In genomic region chr16:92057456-92057851, GRCm38 (mm10) we compare ENCODE assay signal across 7 mouse cellular contexts. TPM values are rescaled to one million over a fixed set of nuclear protein-coding genes. Genes with fewer than 3 reads are reported as not detected.
DNase-seq lines count a peak whose midpoint lies in the region; ATAC-seq and TF ChIP-seq lines count a peak whose summit lies in the region.

No protein-coding gene starts in this region.

- TF ChIP-seq CTCF in lung, embryonic 14.5 days (IDR thresholded peaks at IDR 0.05; ENCODE audit: low read depth) = no peak

- peaks cover 5% of the 10 kb centered on the region; the same call in 1 of the 2 replicates for H3K4me1 ChIP-seq in lung, embryonic 14.5 days (ENCODE audit: insufficient read depth)
- peaks cover 10% of the 10 kb centered on the region; the same call in 1 of the 2 replicates for H3K4me1 ChIP-seq in embryonic facial prominence, embryonic 12.5 days
- H3K4me1 ChIP-seq in midbrain, embryonic 12.5 days = peaks cover 26% of the 10 kb centered on the region

- H3K9ac ChIP-seq in lung, embryonic 14.5 days = peak overlapping the region; percentile 62
- peak overlapping the region; percentile 86 for H3K9ac ChIP-seq in embryonic facial prominence, embryonic 12.5 days
- H3K9ac ChIP-seq in midbrain, embryonic 12.5 days (replicated peaks) = peak overlapping the region; percentile 95

- peak overlapping the region; percentile 82 for H3K4me3 ChIP-seq in lung, embryonic 14.5 days (ENCODE audit: low read depth, low read length)
- H3K4me3 ChIP-seq in embryonic facial prominence, embryonic 12.5 days = peak overlapping the region; percentile 98
- H3K4me3 ChIP-seq in midbrain, embryonic 12.5 days = peak overlapping the region; percentile 80

- no peak for DNase-seq in lung, embryonic 14.5 days
- no peak for DNase-seq in lung, postnatal 14 days
- peak; percentile 2 to 3 for DNase-seq in heart, postnatal 14 days
- no peak for DNase-seq in right cerebral cortex, postnatal 4 days
- DNase-seq in frontal cortex, adult 2 months (ENCODE audit: extremely low spot score in 1 of 2, low spot score in 1 of 2) = no peak

- H3K27me3 ChIP-seq in lung, embryonic 14.5 days (ENCODE audit: insufficient read depth, low read length) = no peaks in the 10 kb centered on the region
- no peaks in the 10 kb centered on the region for H3K27me3 ChIP-seq in embryonic facial prominence, embryonic 12.5 days
- peaks cover 4% of the 10 kb centered on the region; the same call in 1 of the 2 replicates for H3K27me3 ChIP-seq in midbrain, embryonic 12.5 days

- WGBS in lung, embryonic 14.5 days = 2% methylated on average over 11 of the region's 11 CpGs
- WGBS in embryonic facial prominence, embryonic 12.5 days = 4% methylated on average over 11 of the region's 11 CpGs
- 7% methylated on average over 11 of the region's 11 CpGs for WGBS in midbrain, embryonic 12.5 days

- peak overlapping the region; percentile 69 for H3K27ac ChIP-seq in lung, embryonic 14.5 days (ENCODE audit: low read depth)
- H3K27ac ChIP-seq in embryonic facial prominence, embryonic 12.5 days = peak overlapping the region; percentile 83
- H3K27ac ChIP-seq in midbrain, embryonic 12.5 days (replicated peaks) = peak overlapping the region; percentile 77

- intact Hi-C loops in heart, postnatal 14 days (cut with DNase I) = loop anchor here (2.0 to 5.0 kb wide), 2 partner anchors 121 to 230 kb away; no protein-coding TSS in a partner anchor

- ATAC-seq in lung, embryonic 14.5 days (ENCODE audit: insufficient read depth) = peak; percentile 35; the same call in 1 of the 2 replicates
- ATAC-seq in embryonic facial prominence, embryonic 12.5 days (ENCODE audit: insufficient number of reproducible peaks, insufficient read depth, low FRiP score, low TSS enrichment) = peak; percentile 47; the same call in 1 of the 2 replicates
- peak; percentile 59 for ATAC-seq in midbrain, embryonic 12.5 days (ENCODE audit: low FRiP score, low read depth)

- peaks cover 8% of the 10 kb centered on the region; the same call in 1 of the 2 replicates for H3K9me3 ChIP-seq in lung, embryonic 14.5 days (ENCODE audit: low read depth, low read length)
- peaks cover 9% of the 10 kb centered on the region for H3K9me3 ChIP-seq in embryonic facial prominence, embryonic 12.5 days
- peaks cover 11% of the 10 kb centered on the region for H3K9me3 ChIP-seq in midbrain, embryonic 12.5 days

- H3K36me3 ChIP-seq in lung, embryonic 14.5 days (ENCODE audit: insufficient read depth) = peaks cover 7% of the 10 kb centered on the region; the same call in 1 of the 2 replicates
- H3K36me3 ChIP-seq in embryonic facial prominence, embryonic 12.5 days = peaks cover 14% of the 10 kb centered on the region; the same call in 1 of the 2 replicates
- peaks cover 14% of the 10 kb centered on the region for H3K36me3 ChIP-seq in midbrain, embryonic 12.5 days

- H3K4me2 ChIP-seq in lung, embryonic 14.5 days = peak overlapping the region; percentile 72
- H3K4me2 ChIP-seq in embryonic facial prominence, embryonic 12.5 days (replicated peaks) = peak overlapping the region; percentile 81
- peak overlapping the region; percentile 94 for H3K4me2 ChIP-seq in midbrain, embryonic 12.5 days (replicated peaks)

RNA-seq across cellular contexts. Expression of gene Mrps6, which starts 0.6 kb away (rescaled TPM):
- polyA plus RNA-seq in lung, embryonic 14.5 days (2014; fragmentation: Nextera tagmentation; extraction: Ambion mirVana) = 74.1 and 76.4 TPM in 2 replicates
- polyA plus RNA-seq in embryonic facial prominence, embryonic 12.5 days (2016; fragmentation: Nextera tagmentation; extraction: Ambion mirVana) = 106 and 113 TPM in 2 replicates
- 10 to 100 TPM; 48.8 to 55.5 TPM for total RNA-seq in heart, postnatal 14 days (2021)
- polyA plus RNA-seq in midbrain, embryonic 12.5 days (2016; fragmentation: Nextera tagmentation; extraction: Ambion mirVana) = 109 and 116 TPM in 2 replicates
- polyA plus RNA-seq in frontal cortex, adult 2 months (2012; rRNA removed) = 64.8 and 64.9 TPM in 2 replicates

RNA-seq across cellular contexts. Expression of gene Gm49711, which starts 0.7 kb away (rescaled TPM):
- not detected in 2 replicates for polyA plus RNA-seq in lung, embryonic 14.5 days (2014; fragmentation: Nextera tagmentation; extraction: Ambion mirVana)
- polyA plus RNA-seq in embryonic facial prominence, embryonic 12.5 days (2016; fragmentation: Nextera tagmentation; extraction: Ambion mirVana) = 0.35 TPM in 1 of 2 replicates, not detected in the other
- total RNA-seq in heart, postnatal 14 days (2021) = not detected
- not detected in 2 replicates for polyA plus RNA-seq in midbrain, embryonic 12.5 days (2016; fragmentation: Nextera tagmentation; extraction: Ambion mirVana)
- polyA plus RNA-seq in frontal cortex, adult 2 months (2012; rRNA removed) = 0.40 TPM in 2 replicates

RNA-seq across cellular contexts. Expression of gene Slc5a3, which starts 0.7 kb away (rescaled TPM):
- 6.3 and 7.4 TPM in 2 replicates for polyA plus RNA-seq in lung, embryonic 14.5 days (2014; fragmentation: Nextera tagmentation; extraction: Ambion mirVana)
- polyA plus RNA-seq in embryonic facial prominence, embryonic 12.5 days (2016; fragmentation: Nextera tagmentation; extraction: Ambion mirVana) = 11.7 and 11.8 TPM in 2 replicates
- 1 to 10 TPM; 5.4 to 6.2 TPM for total RNA-seq in heart, postnatal 14 days (2021)
- 13.2 and 15.6 TPM in 2 replicates for polyA plus RNA-seq in midbrain, embryonic 12.5 days (2016; fragmentation: Nextera tagmentation; extraction: Ambion mirVana)
- polyA plus RNA-seq in frontal cortex, adult 2 months (2012; rRNA removed) = 5.5 and 5.7 TPM in 2 replicates

Comparison
In these comparisons a context has a peak if more than half of its experiments do, and no peak if none do; other contexts are left out.
1. DNase-seq: peak in heart, postnatal 14 days (2 of 2); none in lung, embryonic 14.5 days (single experiment), lung, postnatal 14 days (single experiment), right cerebral cortex, postnatal 4 days (single experiment) and frontal cortex, adult 2 months (0 of 2).
2. Peak in every context shown above with its lines, with median percentiles within 50 percentile points of each other: ATAC-seq, H3K27ac ChIP-seq, H3K4me2 ChIP-seq, H3K4me3 ChIP-seq and H3K9ac ChIP-seq.